Mouse (Mus musculus) spleen, postnatal 36 days (tissue): Measurements from ENCODE around the gene Zranb1.
A peak's percentile ranks its signal among the peaks of the same experiment; 100 is the strongest.

Source experiments
- DNase-seq, 2 experiments: peaks; one replicate each; pipeline ENCODE4 v3.0.0; 2022; ENCODE audit warnings: low spot score in 2 of 2, mixed read lengths in 1 of 2

The Zranb1 gene

GRCm38 (mm10) chr7:132927201-132927600, 3.7 kb upstream of the Zranb1 start:
- no peak for DNase-seq

- no peak for DNase-seq
These were observed 887 bp upstream of the Zranb1 start for GRCm38 (mm10) chr7:132930055-132930454.

DNA sequence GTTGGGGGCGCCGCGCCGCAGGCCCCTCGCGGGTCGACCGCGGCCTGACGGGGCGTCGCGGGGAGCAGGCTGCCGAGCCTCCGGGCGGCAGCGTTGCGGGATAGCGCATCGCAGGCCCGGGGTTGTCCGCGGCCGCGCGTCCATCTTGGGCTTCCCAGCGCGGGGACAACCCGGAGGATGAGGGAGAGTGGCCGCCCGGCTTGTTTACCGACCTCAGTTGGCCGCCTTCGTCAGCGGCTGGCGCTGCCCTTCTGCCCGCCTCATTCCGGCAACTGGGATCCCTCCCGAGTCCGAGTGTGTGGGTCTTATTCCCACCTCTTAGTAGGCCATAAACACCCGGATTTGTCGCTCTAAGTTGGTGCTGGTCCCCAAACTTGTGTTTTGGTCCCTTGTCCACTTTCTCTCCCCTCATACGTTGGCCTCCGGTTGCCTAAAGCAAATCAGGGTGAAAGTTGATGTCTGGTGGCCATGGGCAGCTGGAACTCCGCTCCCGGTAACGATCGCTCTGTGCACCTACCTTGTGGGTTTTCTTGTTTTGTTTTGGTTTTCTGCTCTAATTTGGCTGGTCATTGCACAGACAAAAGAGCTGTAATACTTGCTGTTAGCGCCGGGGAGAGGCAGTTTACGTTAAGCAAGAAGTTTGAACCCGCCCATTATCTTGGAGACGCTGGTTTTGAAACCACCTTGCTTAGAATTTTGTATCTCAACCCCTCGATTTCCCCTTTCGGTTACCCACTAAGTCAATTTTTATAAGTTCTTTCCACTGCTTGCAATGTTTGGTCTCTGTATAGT, 814 bp downstream of the Zranb1 start:
- peak; percentile 3 to 26 for DNase-seq

DNA sequence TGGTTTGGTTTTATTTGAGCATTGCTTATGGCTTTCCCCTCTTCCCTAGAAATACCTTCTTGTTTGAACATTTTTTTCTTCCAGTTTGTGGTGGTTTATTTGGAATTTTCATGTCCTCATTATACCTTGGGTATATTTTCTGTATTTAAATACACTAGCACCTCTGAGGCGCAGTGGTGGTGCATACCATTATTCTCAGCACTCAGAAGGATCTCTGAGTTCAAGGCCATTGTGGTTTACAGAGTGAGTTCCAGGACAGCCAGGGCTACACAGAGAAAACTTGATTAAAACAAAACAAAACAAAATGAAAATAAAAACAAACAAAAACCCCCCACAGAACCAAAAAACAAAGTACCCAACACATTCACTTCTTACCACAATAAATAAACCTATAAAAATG, 2.4 kb downstream of the Zranb1 start:
- DNase-seq, result no peak

GRCm38 (mm10) chr7:132934743-132935142, 3.8 kb downstream of the Zranb1 start:
- no peak for DNase-seq

DNA sequence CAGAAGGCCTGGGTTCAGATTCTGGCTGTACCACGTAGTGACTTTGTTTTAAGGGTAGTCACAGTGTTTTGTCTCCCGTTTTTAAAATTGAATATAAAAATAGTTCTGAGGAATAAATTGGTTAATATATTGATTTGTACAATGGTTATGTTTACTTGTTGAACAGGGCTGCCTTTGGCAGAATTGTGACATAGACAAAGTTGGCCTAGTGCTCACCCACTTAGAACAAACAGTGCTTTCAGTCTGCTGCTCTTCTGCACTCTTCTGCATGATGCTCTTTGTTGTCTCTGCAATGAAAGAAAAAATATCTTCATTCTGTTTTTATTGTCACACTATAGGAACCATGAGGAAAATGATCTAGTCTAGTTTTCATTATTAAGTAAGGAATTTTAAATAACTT, 8.2 kb downstream of the Zranb1 start:
- DNase-seq, result no peak

DNA sequence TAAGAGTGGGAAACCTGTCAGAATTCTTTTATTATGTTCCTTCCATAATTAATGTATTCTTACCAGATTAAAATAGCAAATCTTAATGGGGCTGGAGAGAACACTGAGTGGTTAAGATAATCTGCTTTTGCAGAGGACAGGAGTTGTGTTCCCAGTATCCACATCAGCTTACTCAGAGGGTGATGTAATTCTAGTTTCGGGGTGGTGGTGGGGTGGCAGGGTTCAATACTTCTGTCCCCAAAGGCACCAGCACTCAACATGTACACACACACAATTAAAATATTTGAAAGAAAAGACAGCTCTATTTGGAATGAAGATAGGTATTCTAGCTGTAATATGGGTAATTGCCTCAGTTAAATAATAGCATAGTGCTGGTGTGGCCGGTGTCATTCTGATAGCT, 9.6 kb downstream of the Zranb1 start:
- DNase-seq, result no peak

- no peak for DNase-seq
These were observed 19.0 kb downstream of the Zranb1 start for GRCm38 (mm10) chr7:132949968-132950367.

DNA sequence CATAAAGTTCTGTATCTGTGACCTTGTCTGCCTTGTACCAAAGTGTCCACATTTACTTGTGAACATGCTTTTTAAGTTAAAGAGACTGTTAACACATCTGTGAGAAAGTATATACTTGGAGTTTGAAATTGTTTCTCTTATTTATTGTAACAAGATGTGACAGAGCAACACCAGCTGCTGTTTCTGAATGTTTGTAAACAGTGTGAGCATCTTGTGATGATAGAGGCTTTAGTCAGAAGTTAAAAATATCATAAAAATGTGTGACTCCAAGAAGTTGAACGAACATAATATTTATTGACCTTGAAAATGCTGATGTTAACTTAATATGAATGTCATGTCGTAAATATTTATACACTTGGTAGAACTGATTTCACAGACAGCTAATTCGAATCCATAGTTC, 19.7 kb downstream of the Zranb1 start:
- no peak for DNase-seq

GRCm38 (mm10) chr7:132964395-132964794, 33.5 kb downstream of the Zranb1 start:
- DNase-seq, result no peak

GRCm38 (mm10) chr7:132965707-132966106, 34.8 kb downstream of the Zranb1 start:
- no peak for DNase-seq

DNA sequence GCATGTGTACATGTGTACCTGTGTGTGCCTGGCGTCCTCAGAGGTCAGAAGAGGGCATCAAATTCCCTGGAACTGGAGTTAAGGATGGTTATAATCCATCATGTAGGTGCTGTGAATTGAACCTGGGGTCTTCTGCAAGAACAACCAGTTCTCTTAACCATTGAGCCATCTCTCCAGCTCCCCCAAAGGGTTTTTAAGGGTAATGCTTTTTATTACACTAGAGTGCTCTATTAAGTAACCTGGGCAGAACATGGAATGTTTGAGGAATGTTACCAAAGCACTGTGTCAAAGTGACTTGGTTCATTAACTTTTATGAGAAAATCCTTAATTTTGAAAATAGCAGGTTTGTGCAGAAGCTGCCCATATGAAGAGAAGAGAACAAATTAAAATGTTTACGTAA, 41.1 kb downstream of the Zranb1 start:
- no peak for DNase-seq

- no peak for DNase-seq
These were observed 45.1 kb downstream of the Zranb1 start for GRCm38 (mm10) chr7:132976079-132976478.

- no peak for DNase-seq
These were observed 47.0 kb downstream of the Zranb1 start for GRCm38 (mm10) chr7:132977981-132978380.

DNA sequence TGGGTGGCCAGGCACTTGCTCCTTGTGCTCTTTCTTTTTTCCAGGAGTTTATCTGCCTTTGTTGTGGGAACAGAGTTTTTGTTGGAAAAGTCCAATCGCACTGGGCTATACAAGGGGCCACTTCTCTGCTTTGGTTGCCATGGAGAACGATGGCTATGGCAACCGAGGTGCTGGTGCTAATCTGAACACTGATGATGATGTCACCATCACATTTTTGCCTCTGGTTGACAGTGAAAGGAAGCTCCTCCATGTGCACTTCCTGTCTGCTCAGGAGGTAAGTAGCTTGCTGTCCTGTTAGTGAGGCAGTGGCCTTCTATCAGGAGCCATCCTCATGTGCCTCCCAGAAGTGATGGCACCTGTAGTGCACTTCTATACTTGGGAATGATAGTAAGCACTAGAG, 51.7 kb downstream of the Zranb1 start:
- DNase-seq, result no peak

DNA sequence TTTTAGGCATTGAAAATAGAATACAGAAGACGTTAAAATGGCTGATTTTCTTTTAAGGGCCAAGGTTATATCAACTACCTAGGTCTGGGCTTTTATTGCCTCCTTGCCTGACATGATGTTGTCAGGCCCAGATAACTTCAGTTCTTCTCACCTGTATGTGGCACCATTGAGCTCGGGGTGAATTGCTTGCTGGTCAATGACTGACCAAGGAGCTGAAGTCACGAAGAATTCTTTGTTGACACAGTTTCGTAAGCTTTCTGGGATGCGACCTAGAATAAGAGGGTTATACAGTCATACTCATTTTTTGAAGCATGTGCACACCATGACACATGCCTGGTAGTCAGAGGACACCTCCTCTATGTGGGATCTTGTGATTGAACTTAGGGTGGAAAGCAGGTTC, 58.9 kb downstream of the Zranb1 start:
- DNase-seq, result no peak

DNA sequence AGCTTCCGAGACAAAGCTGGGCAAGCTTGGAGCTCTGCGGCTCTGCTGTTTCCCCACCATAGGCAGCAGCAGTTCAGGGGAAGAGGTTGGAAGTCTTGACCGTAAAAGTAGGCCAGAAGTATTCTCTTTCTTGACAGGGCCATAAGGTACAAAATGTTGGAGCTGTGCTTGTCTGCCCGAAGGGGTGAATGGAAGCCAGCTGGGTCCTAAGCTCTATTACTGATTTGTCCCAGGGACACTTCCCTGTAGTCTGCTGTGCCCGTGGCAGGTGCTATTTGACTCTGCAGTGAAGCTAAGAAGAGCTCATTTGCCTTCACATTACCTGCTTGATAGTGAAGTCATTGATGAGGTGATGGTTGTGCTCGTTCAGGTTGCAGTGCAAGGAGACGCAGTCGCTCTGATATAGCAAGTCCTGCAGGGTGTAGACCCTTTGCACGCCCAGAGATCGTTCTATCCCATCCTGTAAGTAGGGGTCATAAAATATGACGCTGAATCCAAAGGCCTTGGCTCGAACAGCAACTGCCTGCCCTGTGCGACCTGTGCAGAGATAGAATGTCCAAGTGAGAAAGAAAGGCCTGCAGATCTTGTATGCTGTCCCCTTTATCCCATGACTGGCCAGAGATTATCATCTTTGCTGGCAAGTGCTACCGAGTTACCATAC, 60.4 kb downstream of the Zranb1 start:
- no peak for DNase-seq

- DNase-seq, result no peak
These were observed 62.1 kb downstream of the Zranb1 start for GRCm38 (mm10) chr7:132992967-132993615.

- DNase-seq, result no peak
These were observed 63.2 kb downstream of the Zranb1 start for GRCm38 (mm10) chr7:132994120-132994519.

GRCm38 (mm10) chr7:132994628-132995191, 63.8 kb downstream of the Zranb1 start:
- no peak for DNase-seq

- no peak for DNase-seq
These were observed 65.4 kb downstream of the Zranb1 start for GRCm38 (mm10) chr7:132996391-132996790.

DNA sequence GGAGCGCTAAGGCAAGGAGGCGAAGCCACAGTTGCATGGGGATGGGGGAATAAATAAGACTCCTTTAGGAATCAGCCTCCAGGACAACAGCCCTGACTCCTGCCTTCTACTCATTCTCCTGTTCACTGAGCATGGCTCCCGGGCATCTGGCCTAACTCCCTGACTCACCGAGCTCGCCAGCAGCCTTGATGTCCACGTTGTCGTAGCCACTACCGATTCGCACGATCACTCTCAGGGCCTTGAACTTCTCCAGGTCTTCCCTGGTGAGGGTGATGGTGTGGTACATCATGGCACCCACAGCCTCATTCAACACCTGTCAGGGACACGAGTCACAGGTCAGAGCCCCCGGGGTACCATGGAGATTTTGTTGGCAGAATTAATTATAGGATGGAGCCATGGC, 67.7 kb downstream of the Zranb1 start:
- no peak for DNase-seq

DNA sequence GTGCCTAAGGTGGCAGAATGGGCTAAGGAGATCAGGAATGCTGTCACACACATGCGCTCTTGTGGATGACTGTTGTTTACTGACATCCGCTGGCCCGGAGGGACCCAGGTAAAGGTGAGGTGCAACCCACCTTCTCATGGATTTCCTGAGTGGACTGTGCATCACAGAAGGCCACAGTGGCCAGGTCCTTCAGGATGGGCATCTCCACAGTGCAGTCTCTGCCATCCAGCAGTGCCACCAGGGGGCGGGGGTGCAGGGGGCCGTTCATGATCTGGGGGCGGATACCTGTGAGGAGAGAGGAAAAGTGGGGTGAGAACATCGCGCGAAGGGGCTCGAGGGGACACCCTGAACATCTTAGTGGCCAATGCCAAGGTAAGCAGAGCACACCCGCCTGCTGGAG, 68.1 kb downstream of the Zranb1 start:
- DNase-seq, result no peak
